Mouse (Mus musculus): ENCODE results near the gene Tbc1d22a.

Gene Tbc1d22a

DNA sequence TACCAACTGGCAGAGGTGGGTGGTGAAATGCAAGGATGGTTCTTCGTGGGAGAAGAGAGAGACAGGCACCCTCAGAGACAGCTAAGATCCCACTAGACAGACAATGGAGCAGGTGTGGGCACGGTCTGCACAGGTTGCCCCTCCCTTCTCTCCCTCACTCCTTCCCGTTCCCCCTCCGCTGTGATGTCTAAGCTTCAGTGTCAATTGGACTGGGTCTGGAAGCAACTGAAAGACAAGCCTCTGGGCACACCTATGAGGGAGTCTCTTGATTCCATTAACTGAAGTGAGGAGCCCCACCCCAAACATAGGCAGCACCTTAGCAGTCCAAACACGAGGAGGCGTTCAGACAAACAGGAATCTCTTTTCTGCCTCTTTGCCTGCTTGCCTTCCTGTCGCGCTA lies 293.3 kb downstream of the Tbc1d22a start:
- peak; percentile 31 for DNase-seq (ENCODE audit: low spot score)

DNA sequence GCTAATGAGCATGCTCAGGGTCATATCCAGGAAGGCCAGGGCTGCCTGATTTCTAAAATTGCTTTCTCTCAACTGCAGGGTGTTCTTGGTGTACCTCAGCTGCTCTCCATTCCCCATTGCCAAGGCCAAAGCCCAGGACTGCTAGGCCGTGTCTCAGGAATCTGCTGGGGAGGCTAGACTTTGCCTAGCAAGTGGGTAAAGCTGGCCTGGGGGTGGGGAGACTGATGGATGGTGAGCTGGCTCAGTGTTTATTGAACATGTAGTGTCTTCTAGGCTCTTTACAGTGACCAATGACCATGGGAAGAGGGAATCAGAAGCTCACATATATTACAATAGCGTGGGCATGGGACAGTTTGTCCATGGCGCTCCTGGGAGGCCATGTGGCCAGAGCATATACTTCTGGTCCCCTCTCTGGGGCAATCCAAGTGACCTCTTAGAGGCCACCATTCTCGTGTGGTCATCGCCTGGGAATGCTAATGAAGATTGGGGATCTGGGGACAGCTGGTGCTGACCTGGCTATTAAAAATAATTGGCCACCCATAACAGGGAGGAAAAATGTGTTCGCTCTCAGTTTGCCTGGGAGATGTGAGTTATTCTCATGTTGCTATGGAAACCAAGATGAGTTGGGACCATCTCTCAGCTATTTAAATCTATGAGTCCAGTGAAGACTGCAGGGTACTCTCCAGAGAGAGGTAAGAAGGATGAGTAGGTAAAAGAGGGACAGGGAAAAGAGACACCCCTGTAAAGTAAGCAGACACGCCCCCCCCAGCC lies 294.3 kb downstream of the Tbc1d22a start:
- DNase-seq (ENCODE audit: low spot score): peak; percentile 33

DNA sequence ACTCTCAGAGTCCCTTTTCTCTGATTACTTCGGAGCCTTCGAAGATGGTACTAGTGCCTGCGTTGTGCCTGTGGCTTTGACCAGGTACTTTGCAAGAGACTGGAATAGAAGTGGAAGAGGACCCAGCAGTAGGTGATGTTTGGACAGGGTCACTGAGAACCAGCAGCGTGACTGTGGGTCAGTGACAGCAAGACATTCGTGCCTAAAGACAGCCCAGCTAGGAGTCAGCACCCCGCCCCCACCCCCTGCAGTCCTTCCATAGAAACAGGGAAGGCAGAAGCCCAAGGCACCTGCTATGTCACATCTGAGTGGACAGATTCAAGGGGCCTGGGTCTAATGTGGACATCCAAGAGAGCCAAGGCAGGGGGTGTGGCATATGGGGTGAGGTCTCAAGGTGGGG lies 295.3 kb downstream of the Tbc1d22a start:
- peak; percentile 38 for DNase-seq (ENCODE audit: low spot score)

DNA sequence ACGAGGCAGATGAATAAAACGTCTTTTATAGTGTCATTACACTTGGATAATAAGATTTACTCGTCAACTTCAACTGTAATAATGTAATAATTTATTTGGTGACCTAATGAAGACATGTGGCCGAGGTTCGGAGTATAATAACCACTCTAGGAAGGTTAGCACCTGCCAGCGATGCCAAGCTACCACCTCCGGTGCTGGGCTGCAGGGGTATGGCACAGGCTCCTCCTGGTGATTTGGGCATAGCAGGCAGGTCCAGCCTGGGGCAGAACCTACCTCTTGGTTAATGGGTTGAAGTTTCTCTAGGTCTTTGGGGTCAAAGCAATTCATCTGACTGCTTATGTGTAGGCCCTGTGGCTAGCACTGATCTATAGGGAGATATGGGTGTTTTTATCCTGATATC lies 296.9 kb downstream of the Tbc1d22a start:
- peak; percentile 29 for DNase-seq (ENCODE audit: low spot score)

DNA sequence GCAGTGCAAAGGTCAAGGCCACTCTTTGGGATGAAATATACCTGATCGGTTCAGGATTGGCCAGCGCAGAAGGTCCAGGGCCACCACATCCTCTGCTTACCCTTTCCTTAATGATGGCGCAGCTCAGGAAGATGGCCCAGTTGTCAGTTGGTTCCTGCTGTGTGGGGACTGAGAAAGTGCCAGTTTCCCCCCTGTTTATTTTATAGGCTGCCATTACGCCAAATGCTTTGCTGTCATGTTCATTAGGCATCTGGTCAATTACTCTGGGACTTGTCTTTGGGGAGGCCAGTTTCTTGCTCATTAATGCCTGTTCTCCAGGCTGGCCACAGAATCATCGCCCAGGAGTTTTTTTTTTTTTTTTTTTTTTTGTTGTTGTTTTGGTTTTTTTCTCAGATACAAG lies 299.1 kb downstream of the Tbc1d22a start:
- DNase-seq (ENCODE audit: low spot score): peak; percentile 22

- no peak for DNase-seq (ENCODE audit: low spot score)
Measured at GRCm38 (mm10) chr15:86520201-86520600, 305.9 kb downstream of the Tbc1d22a start.

GRCm38 (mm10) chr15:86535356-86535755 lies 321.1 kb downstream of the Tbc1d22a start:
- no peak for DNase-seq (ENCODE audit: low spot score)

DNA sequence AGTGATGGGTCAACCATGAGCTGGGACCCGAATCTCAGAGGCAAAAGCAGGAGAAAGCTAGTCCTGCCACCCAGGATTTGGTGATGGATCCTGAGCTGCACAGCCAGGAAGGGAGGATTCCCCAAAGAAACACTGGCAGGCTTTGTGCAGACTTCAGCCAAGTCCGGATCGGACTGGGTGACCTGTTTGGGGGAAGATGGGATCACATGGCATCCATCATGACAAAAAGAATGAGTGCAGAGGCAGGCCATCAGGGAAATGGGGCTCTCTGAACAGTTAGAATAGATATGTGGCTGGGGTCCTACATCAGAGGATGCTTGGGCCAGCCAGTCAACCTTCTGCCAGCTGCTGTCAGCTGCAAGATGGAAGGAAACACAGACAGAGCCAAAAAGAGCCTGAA lies 328.1 kb downstream of the Tbc1d22a start:
- DNase-seq (ENCODE audit: low spot score): no peak

- DNase-seq (ENCODE audit: low spot score): no peak
Measured at GRCm38 (mm10) chr15:86544122-86544795, 330.0 kb downstream of the Tbc1d22a start.

All from testis, postnatal 10 days (tissue).